Mouse (Mus musculus): ENCODE results near the gene Zfand3.

DNA sequence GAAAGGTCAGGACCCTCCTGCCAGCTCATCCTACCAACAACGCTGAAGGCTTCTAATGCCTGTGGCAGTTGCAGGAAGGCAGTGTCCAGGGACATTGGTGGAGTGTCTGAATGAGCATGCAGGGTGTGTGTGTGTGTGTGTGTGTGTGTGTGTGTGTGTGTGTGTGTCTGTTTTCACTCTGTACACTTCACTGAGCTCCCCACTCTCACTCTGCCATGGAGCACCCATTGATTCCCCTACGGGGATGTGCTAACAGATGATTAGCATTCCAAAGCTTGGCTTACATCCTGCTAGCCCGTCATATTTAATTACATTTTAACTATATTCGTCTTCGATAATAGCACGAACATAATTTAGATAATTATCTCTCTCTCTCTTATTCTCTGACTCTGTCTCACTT, 232.1 kb downstream of the Zfand3 start:
- TF ChIP-seq CTCF (IDR thresholded peaks at IDR 0.05; ENCODE audit: control insufficient read depth, insufficient read depth, insufficient replicate concordance, low read depth, low read length): no peak
- TF ChIP-seq POLR2A (IDR thresholded peaks at IDR 0.05; ENCODE audit: control insufficient read depth, low read depth, low read length): no peak
